Mouse (Mus musculus) mesoderm, embryonic 11.5 days (tissue): ENCODE measurements at regions not wholly inside any gene's neighbourhood (a gene's known extent, or its start where the extent isn't known, plus 50 kb on each side); places are given as distances from the start of the nearest gene placed in this dataset.
"Not testable (repeated sequence)": the region's sequence is repeated elsewhere in the genome, so short reads cannot be mapped to it uniquely, and the experiment has no call there.

Experiments used
- DNase-seq: peaks from one replicate; pipeline ENCODE4 v3.0.0-alpha.2; 2012; ENCODE audit warnings: low read depth, low spot score

DNA sequence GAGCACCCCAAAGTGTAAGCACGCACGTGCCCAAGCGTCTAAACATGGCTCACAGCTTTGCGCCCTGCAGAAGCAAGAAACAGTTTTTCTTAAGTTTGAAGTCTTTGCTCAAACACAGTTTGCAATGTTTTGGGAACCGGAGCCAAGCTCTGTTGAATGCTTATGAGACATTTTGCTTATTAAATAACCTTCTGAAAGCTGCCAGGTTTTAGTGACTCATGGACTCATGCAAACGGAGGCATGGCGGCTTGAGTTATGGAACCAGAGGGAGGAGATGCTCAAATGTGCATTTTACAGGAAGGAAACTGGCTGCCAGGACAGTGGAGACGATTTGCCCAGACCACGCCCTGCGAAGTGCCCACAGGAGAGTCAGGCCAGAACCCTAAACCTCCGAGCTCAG lies 131.0 kb upstream of the Slc38a2 start:
- no peak for DNase-seq

DNA sequence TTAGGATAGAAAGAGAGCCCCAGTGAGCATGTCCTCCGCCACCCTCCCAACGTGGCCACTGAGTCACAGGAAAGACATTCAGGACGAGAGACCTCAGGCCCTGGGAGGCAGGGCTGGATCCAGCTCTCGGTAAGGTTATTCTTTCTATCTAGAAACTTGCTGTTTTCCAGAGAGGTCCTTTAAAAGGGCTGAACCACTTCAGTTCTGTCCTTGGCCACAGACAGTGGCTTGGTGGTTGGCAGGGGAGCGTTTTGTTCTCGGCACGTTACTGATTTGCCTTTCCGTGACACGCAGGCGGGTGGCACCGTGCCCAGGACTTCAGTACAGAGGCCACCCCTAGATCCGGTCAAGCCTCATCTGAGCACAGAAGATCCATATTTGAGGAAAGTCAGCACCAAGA lies 130.4 kb upstream of the Slc38a2 start:
- no peak for DNase-seq

DNA sequence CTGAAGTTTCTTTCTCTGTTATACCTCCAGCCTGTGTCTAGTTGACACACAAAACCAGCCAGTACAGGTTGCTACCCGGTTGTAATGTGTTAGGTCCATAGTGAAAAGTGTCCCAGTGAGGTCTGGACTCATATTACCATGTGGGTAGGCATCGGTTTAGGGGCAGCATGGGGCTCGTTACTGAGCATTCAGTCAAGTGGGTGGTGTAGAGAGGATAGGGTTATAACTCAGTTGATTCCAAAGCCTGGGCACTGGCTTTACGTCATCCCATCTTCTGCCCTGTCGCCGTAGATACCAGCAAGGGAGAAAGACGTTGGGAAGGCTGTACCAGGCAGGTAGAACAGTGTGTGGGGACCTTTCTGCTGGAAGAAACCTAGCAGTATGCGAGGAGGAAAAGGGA lies 129.2 kb upstream of the Slc38a2 start:
- DNase-seq = no peak

DNA sequence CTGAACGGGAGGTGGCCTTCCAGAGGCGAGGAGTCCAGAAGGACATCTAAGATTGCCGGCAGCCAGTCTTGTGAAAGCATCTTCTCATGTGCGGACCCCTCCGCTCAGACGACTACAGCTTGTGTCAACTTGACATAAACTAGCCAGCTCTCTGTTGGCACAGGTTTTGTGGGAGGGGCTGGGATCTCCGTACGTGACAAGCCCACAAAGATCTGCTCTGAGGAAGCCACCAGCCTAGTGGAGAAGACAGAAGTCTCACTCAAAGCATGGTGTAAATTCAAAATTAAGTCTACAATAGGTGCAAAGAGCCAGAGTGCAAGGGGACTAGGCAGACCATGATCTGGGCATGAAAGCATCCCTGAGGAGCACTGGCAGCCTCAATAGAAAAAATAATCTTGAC lies 128.4 kb upstream of the Slc38a2 start:
- no peak for DNase-seq

DNA sequence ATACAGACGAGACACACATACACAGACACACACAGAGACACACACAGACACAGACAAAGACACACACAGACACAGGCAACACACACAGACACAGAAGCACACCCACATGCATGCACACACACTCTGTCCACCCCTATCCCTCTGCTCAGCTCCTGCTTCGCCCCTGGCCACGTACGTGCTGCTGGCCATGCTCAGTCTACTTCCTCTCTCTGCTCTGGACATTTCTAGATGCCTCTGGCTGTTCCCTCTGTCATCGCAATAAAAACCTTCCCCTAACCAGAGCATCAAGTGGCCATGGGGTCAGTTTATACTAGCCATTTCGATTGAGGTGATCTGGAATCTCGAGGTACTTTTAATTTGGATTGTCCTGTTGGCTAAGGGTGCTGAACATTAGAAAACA lies 118.9 kb upstream of the Slc38a2 start:
- no peak for DNase-seq

DNA sequence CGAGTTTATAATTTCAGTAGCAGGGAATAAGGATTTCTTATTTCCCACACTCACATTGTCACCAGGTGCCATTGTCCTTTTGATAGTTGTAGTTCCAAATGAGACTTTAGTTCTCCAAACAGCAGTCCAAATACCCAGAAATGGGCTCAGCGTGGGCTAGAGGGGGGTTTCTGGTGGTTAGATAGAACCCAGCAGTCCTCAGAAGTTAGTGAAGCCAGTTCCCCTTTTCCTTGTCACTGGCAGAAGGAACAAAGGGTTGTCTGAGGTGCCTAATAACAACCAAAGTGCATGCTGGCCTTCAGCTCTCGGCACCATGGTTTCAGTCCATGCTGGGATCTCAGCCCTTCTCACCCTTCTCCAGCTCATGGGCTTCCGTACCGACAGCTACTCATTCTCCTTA lies 118.1 kb upstream of the Slc38a2 start:
- DNase-seq = no peak

DNA sequence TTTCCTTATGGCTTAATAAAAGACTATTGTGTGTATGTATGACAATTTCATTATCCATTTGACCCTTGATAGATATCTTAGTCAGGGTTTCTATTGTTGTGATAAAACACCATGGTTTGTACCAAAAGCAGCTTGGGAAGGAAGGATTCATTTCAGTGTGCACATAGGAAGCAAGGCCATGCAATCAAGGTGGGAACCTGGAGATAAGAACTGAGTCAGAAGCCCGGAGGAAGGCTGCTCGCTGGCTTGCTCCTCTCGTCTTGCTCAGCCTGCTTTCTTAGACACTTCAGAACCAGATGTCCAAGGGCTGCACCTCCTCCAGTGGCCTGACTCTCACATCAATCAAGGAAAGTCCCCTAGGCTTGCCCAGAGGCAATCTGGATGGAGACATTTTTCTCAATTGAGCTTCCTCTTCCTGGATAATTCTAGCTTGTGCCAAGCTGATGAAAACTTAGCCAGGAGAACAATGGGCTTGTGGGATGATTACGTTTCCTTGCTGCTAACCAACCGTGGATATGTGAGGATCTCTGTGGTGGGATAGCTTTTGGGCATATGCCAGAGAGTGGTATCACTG lies 117.6 kb upstream of the Slc38a2 start:
- DNase-seq = no peak

DNA sequence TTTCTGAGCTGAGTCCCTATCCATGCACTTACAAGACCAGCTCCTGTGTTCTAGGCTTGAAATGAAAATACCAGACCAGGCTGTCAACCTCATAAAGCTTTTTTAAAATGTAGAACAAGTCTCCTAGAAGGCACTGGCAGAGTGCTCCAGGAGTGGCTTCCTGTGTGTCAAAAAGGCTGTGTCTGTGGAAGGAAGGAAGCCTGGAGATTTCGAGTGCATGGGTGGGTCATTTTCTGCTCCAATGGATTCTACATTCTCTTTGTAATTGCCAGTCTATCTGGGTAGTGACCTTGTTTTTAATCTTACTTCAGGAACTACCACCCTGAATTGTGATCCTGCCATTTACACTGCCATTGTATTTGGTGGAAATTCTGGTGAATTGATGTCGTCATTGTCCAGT lies 113.9 kb upstream of the Slc38a2 start:
- no peak for DNase-seq

DNA sequence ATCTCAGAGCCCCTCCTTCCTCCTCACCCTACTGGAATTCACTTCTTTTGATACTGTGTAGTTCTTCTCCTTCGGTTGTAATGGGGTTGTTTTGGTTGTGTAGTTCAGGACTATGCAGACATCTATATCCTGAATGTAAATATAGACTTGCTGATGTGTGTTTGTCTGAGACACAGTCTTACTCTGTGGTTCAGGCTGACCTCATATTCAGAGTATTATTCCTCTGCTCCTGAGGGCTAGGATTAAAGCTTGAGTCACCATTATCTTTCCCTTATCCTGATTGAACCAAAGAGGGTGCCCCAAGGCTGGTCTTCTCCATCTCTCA lies 103.2 kb upstream of the Slc38a2 start:
- DNase-seq = no peak

DNA sequence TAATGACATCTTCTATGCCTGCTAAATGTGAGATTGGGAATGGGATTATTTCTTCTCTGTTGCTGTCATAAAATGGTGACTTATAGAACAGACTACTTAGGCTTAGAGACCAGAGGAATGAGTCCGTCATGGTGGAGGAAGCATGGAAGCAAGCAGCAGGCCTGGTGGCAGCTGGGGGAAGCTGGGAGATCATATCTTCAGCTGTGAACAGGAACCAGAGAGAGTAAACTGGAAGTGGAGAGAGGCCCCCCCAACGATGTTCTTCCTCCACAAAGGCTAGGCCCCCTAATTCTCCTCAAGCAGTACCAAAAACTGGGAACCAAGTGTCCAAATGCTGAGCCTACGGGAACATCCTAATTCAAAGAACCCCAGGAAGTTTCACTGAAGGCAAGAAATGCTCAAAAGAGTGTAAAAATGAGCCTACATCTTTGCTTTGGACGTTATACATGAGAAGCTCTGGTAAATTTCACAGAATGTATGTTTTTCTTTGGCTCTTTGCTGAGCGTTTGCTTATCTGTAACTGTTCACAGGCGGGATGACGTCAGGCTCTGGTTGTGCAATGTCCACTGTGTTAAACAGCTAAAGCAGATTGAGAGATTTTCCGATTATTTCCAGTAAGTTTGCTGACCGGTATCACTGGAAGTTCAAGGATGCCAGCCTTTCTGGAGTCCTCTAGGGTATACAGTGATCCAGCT lies 102.7 kb upstream of the Slc38a2 start:
- DNase-seq = no peak

DNA sequence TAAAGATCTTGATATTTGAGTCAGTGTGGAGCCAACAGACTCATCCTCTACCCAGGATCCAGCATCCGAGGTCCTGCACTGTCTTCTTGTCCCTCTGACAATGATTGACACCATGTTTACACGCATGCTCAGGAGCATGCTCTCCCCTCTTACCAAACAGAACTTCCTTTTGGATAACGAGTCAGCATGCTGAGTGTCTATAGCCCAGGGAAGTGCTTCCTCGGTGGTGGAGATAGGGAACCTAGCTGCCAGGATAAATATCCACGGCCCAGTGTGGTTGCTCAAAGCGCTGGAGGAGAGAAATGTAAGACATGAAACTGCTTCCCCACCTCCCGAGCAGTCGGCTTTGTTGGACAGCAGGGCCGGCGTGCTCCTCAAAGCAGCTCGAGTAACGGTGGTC lies 99.7 kb upstream of the Slc38a2 start:
- DNase-seq = no peak

DNA sequence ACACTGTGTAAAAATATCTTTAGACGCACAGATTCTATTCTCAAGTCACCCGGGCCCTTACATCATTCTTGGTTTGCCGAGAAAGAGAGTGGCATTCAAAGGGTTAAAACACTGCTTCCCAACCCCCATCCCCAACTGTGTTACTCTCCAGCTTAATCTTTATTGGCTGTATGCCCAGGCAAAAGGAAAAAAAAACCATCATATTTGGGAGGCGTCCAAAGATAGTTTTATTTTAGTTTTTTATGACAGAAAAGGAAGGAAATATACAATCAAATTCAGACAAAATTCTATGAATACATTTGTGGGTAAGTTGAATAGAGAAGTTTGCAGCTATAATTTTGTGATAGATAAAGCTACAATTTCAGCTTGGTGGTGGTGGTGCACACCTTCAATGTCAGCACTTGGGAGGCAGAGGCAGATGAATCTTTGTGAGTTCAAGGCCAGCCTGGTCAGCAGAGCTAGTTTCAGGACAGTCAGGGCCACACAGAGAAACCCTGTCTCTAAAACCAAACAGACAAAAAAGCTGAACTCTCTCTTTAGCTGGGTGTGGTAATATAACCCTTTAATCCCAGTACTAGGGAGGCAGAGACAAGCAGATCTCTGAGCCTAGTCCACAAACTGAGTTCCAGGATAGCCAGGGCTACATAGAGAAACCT lies 98.2 kb upstream of the Slc38a2 start:
- DNase-seq = no peak

DNA sequence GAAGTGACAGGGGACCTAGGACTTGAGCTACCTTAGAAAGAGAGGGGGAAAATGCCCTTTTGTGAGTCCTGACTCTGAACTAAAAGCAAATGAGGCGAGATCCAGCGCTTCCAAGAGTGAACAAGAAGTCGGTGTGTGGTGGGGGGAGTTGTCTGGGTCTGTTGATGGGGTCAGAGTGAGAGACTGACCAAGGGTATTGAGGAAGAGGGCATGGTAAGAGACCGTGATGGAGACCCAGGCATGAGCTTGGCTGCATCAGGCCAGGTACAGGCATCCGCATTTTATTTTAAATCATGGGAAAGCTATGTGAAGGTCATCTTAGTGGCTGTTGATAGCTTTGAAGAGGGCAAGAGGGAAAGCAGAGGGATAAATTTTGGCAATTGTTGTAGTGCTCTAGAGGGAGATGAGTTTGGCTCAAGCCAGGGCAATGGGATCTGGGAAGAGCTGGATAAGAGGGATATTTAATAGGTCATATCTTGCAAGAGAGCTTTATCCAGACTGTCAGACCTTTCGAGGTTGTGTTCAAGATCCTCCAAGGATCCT lies 94.7 kb upstream of the Slc38a2 start:
- DNase-seq = no peak

DNA sequence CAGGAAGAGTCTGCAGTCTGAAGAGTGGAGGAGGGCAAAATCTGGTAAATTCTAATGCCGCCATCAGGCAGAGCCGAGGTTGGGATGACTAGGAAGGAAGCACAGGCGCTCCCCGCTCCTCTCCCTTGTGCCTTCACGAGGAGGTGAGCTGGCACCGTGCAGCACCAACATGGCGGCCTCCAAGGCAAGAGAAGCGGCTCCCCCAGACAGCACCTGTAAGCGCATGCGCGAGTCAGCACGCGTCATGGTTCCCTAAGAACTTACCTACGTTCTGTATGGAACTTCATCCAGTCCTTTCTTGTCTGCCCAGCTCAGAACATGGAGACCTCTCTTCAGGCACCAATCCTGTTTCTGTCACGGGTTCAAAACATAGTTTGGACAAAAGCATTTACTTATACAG lies 93.7 kb upstream of the Slc38a2 start:
- DNase-seq = no peak

DNA sequence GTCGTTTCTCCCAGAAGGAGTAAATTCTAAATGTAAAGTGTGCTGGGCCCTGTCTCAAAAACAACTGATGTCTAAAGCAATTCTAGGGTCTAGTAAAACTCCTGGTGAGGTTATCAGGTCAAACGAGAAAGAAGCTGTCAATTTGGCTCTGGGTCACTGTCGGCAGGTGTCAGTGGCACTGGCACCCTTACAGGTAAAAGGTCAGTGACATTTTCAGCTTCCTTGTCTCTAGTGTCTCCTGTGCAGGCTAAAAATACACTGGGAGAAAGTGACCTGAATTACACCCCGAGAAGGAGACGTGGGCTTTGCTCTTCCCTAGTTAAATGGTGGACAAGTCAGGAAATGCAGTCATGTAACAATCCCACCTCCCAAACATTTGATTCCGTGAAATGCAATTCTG lies 91.8 kb upstream of the Slc38a2 start:
- no peak for DNase-seq

DNA sequence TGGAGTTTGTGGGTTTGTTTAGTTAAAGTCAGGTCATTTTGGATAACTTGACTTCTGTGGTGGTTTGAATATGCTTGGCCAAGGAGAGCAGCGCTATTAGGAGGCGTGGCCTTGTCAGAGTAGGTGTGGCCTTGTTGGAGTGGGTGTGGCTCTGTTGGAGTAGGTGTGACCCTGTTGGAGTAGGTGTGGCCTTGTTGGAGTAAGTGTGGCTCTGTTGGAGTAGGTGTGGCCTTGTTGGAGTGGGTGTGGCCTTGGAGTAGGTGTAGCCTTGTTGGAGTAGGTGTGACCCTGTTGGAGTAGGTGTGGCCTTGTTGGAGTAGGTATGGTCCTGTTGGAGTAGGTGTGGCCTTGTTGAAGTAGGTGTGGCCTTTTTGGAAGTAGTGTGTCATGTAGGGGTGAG lies 88.4 kb upstream of the Slc38a2 start:
- DNase-seq = not testable (repeated sequence)

DNA sequence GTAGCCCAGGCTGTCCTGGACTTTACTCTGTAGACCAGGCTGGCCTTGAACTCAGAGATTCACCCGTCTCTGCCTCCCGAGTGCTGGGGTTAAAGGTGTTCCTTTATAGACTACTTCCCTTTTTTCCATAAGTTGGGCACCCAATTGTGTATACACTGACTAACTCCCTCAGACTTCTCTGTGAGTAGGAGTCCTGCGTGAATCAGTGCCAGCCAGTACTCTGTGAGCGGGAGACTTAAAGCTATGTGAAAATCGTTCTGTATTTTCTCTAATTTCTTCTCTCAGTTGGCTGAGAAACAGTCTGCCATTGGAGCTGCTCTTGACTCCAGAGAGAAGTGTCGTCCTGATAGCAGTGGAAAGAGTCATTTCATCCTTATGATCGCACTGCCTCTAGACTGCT lies 85.0 kb upstream of the Slc38a2 start:
- DNase-seq = no peak

DNA sequence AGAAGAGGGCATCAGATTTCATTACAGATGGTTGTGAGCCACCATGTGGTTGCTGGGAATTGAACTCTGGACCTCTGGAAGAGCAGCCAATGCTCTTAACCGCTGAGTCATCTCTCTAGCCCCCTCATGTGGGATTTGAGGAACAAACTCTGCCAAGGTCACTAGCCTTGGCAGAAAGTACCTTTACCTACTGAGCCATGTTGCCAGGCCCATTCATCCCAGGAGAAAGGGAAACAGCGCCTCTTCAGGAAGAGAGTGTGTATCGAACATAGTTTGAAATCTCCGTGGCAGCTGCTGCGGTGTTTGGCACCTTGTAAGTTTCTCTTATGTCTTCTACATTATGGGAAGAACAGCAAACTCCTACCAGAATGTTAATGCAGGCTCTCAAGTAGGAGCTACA lies 82.0 kb upstream of the Slc38a2 start:
- DNase-seq = no peak

DNA sequence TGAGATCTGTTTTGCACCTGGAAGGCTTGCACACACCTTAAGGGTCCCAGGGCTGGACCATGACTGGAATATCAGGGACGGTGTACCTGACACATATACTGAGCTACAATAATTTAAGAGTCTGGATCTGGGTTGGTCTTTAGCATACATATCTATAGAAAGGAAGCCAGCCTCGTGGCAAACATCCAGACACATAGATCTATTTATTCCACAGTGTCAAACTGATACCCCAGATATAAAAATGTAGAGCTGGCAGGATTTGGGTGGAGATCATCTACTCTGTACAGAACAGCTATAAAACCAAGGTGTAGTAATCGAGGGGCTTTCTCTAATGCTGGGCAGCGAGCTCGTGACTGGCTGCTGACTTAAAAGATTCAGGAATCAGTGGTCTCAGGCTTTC lies 81.1 kb upstream of the Slc38a2 start:
- DNase-seq = no peak

DNA sequence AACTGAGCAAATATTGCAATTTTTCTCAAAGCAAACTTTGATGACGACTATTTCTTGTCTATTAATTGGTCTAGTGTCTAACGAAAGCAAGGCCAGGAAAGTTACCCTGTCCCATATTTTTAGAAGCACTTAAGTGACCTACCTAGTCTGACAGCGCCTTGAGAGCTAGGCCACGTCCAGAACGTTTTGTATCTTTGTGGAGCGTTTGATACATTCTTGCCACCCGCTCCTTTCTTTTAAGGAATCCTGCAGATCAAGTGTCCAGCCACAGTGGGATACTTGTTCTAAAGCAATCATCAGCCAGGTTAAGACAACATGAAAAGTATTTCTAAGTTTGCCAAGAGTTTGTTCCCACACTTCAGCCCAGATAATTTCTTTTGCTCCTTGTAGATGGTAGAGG lies 79.8 kb upstream of the Slc38a2 start:
- DNase-seq = no peak

DNA sequence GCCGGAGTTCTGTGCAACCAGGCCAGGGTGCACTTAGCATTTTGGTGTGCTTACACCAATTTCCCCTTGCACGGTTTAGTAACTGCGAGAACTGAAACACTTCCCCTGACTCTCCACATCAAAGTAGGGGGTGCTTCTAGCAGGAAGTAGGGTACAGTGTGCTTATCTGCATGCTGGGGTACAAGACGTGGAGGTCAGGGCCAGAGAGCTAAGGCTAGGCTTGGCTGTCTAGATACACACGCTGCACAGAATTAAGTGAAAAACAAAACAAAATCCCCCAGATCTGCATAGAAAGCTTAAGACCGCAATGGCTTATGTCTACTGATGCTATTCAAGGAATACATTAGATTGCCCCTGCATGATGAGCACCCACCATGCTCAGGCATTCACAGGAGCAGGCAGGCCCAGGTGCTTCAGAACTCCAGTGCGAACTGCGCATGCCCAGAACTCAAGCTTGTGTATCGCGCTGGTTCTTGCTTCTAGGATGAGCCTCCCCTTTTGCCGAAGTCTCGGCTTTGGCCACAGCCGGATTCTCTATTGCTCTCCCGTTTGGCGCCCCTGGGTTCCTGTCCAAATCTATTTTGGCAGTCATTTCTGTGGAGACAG lies 78.9 kb upstream of the Slc38a2 start:
- no peak for DNase-seq

DNA sequence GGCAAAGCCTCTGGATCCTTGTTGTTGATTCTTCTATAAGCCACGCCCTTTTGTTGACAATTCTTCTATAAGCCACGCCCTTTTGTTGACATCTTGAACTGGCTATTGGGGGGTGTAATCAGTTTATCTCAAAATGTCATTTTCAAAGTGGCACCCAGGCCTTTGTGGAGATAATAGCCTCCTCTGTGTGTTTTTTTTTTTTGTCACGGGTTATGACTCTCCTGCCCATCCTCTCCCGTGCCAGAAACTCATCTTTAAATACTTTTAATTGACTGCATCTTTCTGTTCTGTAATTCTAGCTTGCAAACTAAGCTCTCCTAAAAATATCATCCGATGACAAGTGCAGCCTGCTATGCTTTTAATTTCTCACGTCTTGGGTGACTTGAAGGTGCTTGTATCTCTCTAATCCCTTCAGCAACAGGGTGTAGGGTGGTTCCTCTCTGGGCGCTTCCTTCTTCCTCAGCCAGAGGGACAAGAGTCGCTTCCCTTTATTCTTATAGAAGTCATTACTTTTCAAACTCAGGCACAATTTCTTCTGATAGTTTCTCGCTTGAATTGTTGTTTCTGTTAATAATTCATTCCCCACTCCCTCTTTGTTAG lies 77.0 kb upstream of the Slc38a2 start:
- no peak for DNase-seq

DNA sequence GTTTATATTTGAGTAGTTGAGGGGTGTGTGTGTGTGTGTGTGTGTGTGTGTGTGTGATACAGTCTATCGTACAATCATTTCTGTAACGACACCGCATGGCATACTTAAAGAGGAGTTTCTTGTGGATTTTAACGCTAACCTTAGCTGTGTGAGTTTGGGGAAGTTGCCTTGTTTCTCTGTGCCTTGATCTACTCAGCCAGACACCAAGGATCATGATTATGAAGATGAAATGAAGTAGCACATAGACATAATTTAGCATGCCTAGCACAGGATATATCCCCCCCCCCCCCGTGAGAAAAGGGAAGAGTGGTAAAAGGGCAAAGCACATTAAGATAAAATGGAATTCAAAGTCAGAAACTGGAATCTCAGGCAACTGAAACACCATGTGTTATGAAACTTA lies 75.6 kb upstream of the Slc38a2 start:
- no peak for DNase-seq
